Mouse (Mus musculus) CH12.LX (cell line): ENCODE results near the gene Eef1akmt3. TPM values are rescaled to one million over a fixed set of nuclear protein-coding genes. Genes with fewer than 3 reads are reported as not detected.
A peak's percentile ranks its signal among the peaks of the same experiment; 100 is the strongest.

Source experiments
- DNase-seq: peaks from one replicate; pipeline ENCODE4 v3.0.0-alpha.2; 2013; ENCODE audit errors: extremely low read depth
- H3K27ac ChIP-seq: 2 replicates; pipeline ENCODE4 v1.5.1; 2012; ENCODE audit warnings: low read depth, mild to moderate bottlenecking, control low read depth, moderate library complexity; ENCODE audit not compliant: insufficient read depth
- H3K27me3 ChIP-seq: replicated peaks from 2 replicates; pipeline ENCODE3; 2012; ENCODE audit warnings: inconsistent platforms
- H3K36me3 ChIP-seq, 2 experiments: replicated peaks in 1 of 2; 2 replicates each; pipeline versions ENCODE3 to v1.6.1; 2012; ENCODE audit warnings: inconsistent platforms in 1 of 2, low read length in 1 of 2, mild to moderate bottlenecking in 1 of 2, mixed read lengths in 1 of 2, moderate library complexity in 1 of 2; ENCODE audit not compliant: control insufficient read depth in 1 of 2, insufficient read depth in 1 of 2
- H3K4me1 ChIP-seq, 2 experiments: 2 replicates each; pipeline ENCODE4 v1.6.1; 2012; ENCODE audit warnings: inconsistent platforms in 1 of 2, moderate library complexity in 1 of 2; ENCODE audit not compliant: insufficient read depth in 2 of 2, control insufficient read depth in 1 of 2
- H3K4me2 ChIP-seq: 2 replicates; pipeline ENCODE4 v1.6.1; 2012; ENCODE audit warnings: low read depth, mild to moderate bottlenecking, control low read depth; ENCODE audit not compliant: poor library complexity, insufficient read depth, severe bottlenecking
- H3K4me3 ChIP-seq, 3 experiments: fragments of 150-350 bp in 1 of 3; sonication (generic) in 1 of 3; replicated peaks in 1 of 3; 2 replicates each; pipeline versions ENCODE3 to v1.5.1; 2011 to 2012; ENCODE audit warnings: low read depth in 2 of 3, low read length in 2 of 3, mild to moderate bottlenecking in 2 of 3, moderate library complexity in 2 of 3, control low read depth in 1 of 3, improper control_type of control experiment in 1 of 3, inconsistent platforms in 1 of 3, mixed read lengths in 1 of 3; ENCODE audit not compliant: poor library complexity in 1 of 3
- H3K79me2 ChIP-seq: replicated peaks from 2 replicates; pipeline ENCODE4 v1.6.1; 2012; ENCODE audit warnings: mild to moderate bottlenecking, moderate library complexity; ENCODE audit not compliant: control insufficient read depth, poor library complexity, insufficient read depth, severe bottlenecking; ENCODE audit errors: extremely low read depth
- H3K9ac ChIP-seq: 2 replicates; pipeline ENCODE4 v1.6.1; 2012; ENCODE audit warnings: low read depth, mild to moderate bottlenecking, control low read depth, moderate library complexity; ENCODE audit not compliant: insufficient read depth
- H3K9me3 ChIP-seq: replicated peaks from 2 replicates; pipeline ENCODE3; 2012; ENCODE audit warnings: low read length, inconsistent platforms, mixed read lengths
- BHLHE40 ChIP-seq: IDR thresholded peaks from 2 replicates; pipeline ENCODE4 v1.6.1; 2011; ENCODE audit warnings: mild to moderate bottlenecking, low read depth, low read length, improper control_type of control experiment
- CHD1 ChIP-seq: IDR thresholded peaks from 2 replicates; pipeline ENCODE4 v1.6.1; 2012; ENCODE audit warnings: low read depth, low read length, improper control_type of control experiment, inconsistent platforms
- CHD2 ChIP-seq: IDR thresholded peaks from 2 replicates; pipeline ENCODE4 v1.6.1; 2011; ENCODE audit warnings: low read length, improper control_type of control experiment
- CTCF ChIP-seq, 2 experiments: IDR thresholded peaks in 1 of 2; conservative IDR thresholded peaks in 1 of 2; 2 replicates each; pipeline ENCODE4 v1.5.1; 2011 to 2012; ENCODE audit warnings: low read depth in 2 of 2, low read length in 2 of 2, improper control_type of control experiment in 1 of 2, inconsistent platforms in 1 of 2, mild to moderate bottlenecking in 1 of 2, moderate library complexity in 1 of 2
- E2F4 ChIP-seq: IDR thresholded peaks from 2 replicates; pipeline ENCODE4 v1.6.1; 2011; ENCODE audit warnings: low read depth, low read length, improper control_type of control experiment; ENCODE audit not compliant: insufficient replicate concordance
- ELF1 ChIP-seq: IDR thresholded peaks from 2 replicates; pipeline ENCODE4 v1.6.1; 2014; ENCODE audit warnings: low read depth, mild to moderate bottlenecking, inconsistent platforms, low read length, improper control_type of control experiment
- EP300 ChIP-seq: IDR thresholded peaks from 2 replicates; pipeline ENCODE4 v1.6.1; 2011; ENCODE audit warnings: low read length, improper control_type of control experiment
- IRF4 ChIP-seq: IDR thresholded peaks from 2 replicates; pipeline ENCODE4 v1.6.1; 2014; ENCODE audit warnings: low read depth, mild to moderate bottlenecking, inconsistent platforms, low read length, improper control_type of control experiment
- JUN ChIP-seq: IDR thresholded peaks from 2 replicates; pipeline ENCODE4 v1.6.1; 2011; ENCODE audit warnings: low read depth, mild to moderate bottlenecking, low read length, improper control_type of control experiment, moderate library complexity; ENCODE audit not compliant: insufficient read depth
- KAT2A ChIP-seq: IDR thresholded peaks from 2 replicates; pipeline ENCODE4 v1.6.1; 2012; ENCODE audit warnings: low read length, improper control_type of control experiment, inconsistent platforms; ENCODE audit not compliant: insufficient replicate concordance
- MAFK ChIP-seq: IDR thresholded peaks from 2 replicates; pipeline ENCODE4 v1.6.1; 2011; ENCODE audit warnings: low read length, improper control_type of control experiment; ENCODE audit not compliant: insufficient replicate concordance
- MAX ChIP-seq: IDR thresholded peaks from 2 replicates; pipeline ENCODE4 v1.6.1; 2011; ENCODE audit warnings: low read length, improper control_type of control experiment
- MAZ ChIP-seq: IDR thresholded peaks from 2 replicates; pipeline ENCODE4 v1.6.1; 2012; ENCODE audit warnings: low read depth, mild to moderate bottlenecking, inconsistent platforms, low read length, improper control_type of control experiment, moderate library complexity
- MEF2A ChIP-seq: IDR thresholded peaks from 2 replicates; pipeline ENCODE4 v1.6.1; 2014; ENCODE audit warnings: low read depth, mild to moderate bottlenecking, inconsistent platforms, low read length, improper control_type of control experiment, borderline replicate concordance
- MXI1 ChIP-seq: IDR thresholded peaks from 2 replicates; pipeline ENCODE4 v1.6.1; 2011; ENCODE audit warnings: mild to moderate bottlenecking, low read depth, low read length, improper control_type of control experiment
- MYC ChIP-seq: IDR thresholded peaks from 2 replicates; pipeline ENCODE4 v1.6.1; 2011; ENCODE audit warnings: low read depth, mild to moderate bottlenecking, improper control_type of control experiment, low read length
- NELFE ChIP-seq: IDR thresholded peaks from 2 replicates; pipeline ENCODE4 v1.6.1; 2011; ENCODE audit warnings: low read depth, low read length, improper control_type of control experiment
- NRF1 ChIP-seq: IDR thresholded peaks from 2 replicates; pipeline ENCODE4 v1.6.1; 2014; ENCODE audit warnings: low read depth, mild to moderate bottlenecking, inconsistent platforms, low read length, improper control_type of control experiment, moderate library complexity
- PAX5 ChIP-seq: IDR thresholded peaks from 2 replicates; pipeline ENCODE4 v1.6.1; 2012; ENCODE audit warnings: low read length, inconsistent platforms, mixed read lengths
- POLR2A ChIP-seq: IDR thresholded peaks from 2 replicates; pipeline ENCODE4 v1.6.1; 2011; ENCODE audit warnings: low read depth, mild to moderate bottlenecking, improper control_type of control experiment, low read length
- POLR2AphosphoS2 ChIP-seq: IDR thresholded peaks from 2 replicates; pipeline ENCODE4 v1.6.1; 2011; ENCODE audit warnings: low read depth, low read length, improper control_type of control experiment
- RAD21 ChIP-seq: IDR thresholded peaks from 2 replicates; pipeline ENCODE4 v1.6.1; 2011; ENCODE audit warnings: low read depth, mild to moderate bottlenecking, low read length, improper control_type of control experiment, moderate library complexity
- RCOR1 ChIP-seq: conservative IDR thresholded peaks from 2 replicates; pipeline ENCODE4 v1.6.1; 2012; ENCODE audit warnings: low read depth, mild to moderate bottlenecking, inconsistent platforms, low read length, improper control_type of control experiment
- SMC3 ChIP-seq: IDR thresholded peaks from 2 replicates; pipeline ENCODE4 v1.6.1; 2011; ENCODE audit warnings: low read depth, low read length, improper control_type of control experiment
- TBP ChIP-seq: conservative IDR thresholded peaks from 2 replicates; pipeline ENCODE4 v1.6.1; 2011; ENCODE audit warnings: low read depth, low read length, improper control_type of control experiment
- TCF12 ChIP-seq: IDR thresholded peaks from 2 replicates; pipeline ENCODE4 v1.6.1; 2014; ENCODE audit warnings: low read depth, mild to moderate bottlenecking, inconsistent platforms, low read length, improper control_type of control experiment
- UBTF ChIP-seq: IDR thresholded peaks from 2 replicates; pipeline ENCODE4 v1.6.1; 2012; ENCODE audit warnings: low read depth, mild to moderate bottlenecking, inconsistent platforms, low read length, improper control_type of control experiment, moderate library complexity
- ZKSCAN1 ChIP-seq: IDR thresholded peaks from 2 replicates; pipeline ENCODE4 v1.6.1; 2012; ENCODE audit warnings: low read depth, inconsistent platforms, low read length, improper control_type of control experiment, borderline replicate concordance
- ZMIZ1 ChIP-seq: IDR thresholded peaks from 2 replicates; pipeline ENCODE4 v1.6.1; 2012; ENCODE audit warnings: low read depth, mild to moderate bottlenecking, inconsistent platforms, low read length, improper control_type of control experiment
- ZNF384 ChIP-seq: IDR thresholded peaks from 2 replicates; pipeline ENCODE4 v1.6.1; 2012; ENCODE audit warnings: low read depth, low read length, improper control_type of control experiment, inconsistent platforms
- dilution Hi-C: fragments of 300-500 bp; cut with MboI; formaldehyde crosslinking; loops from 2 replicates; pipeline ENCODE4 v1.14.3; 2020; ENCODE audit warnings: low sequenced_read_pairs; ENCODE audit not compliant: extremely low pct_unique_long_range_greater_than_20kb, extremely low pct_ligation_motif_present
- in situ Hi-C: fragments of 300-500 bp; cut with MboI; formaldehyde crosslinking; loops from 3 replicates; pipeline ENCODE4 v1.14.3; 2019; ENCODE audit warnings: low sequenced_read_pairs, low pct_ligation_motif_present, low pct_unique_long_range_greater_than_20kb, mixed read lengths
- polyA plus RNA-seq: library from polyadenylated mRNA; unstranded; fragments of >175 nt; gene quantifications from 2 replicates; pipeline ENCODE4 v1.2.1, GENCODE M21; 2012; ENCODE audit warnings: low read depth; ENCODE audit not compliant: insufficient read length
- total RNA-seq, 2 experiments: library from RNA; depleted of rRNA; stranded (reverse); fragments of 300-350 nt in 1 of 2; fragments of >200 nt in 1 of 2; gene quantifications; 2 replicates each; pipeline ENCODE4 v1.2.3; 2012 to 2014

The Eef1akmt3 gene
- total and polyA plus RNA-seq, 3 experiments = 0.78 to 1.1 (median 0.98) TPM

GRCm38 (mm10) chr10:127043187-127043586, 1.9 kb upstream of the Eef1akmt3 start:
- peaks cover 16 to 54% of the 10 kb centered on the region in 2 experiments for H3K36me3 ChIP-seq
- no peaks in the 10 kb centered on the region for H3K9me3 ChIP-seq
- peak overlapping the region; percentile 94; the same call in 1 of the 2 replicates for H3K4me2 ChIP-seq
- DNase-seq = no peak
- H3K4me3 ChIP-seq = peak overlapping the region in 1 of 3 experiments; percentile 74
- dilution Hi-C loops (no loop called here), in situ Hi-C loops (no loop called here)
- H3K27me3 ChIP-seq = no peaks in the 10 kb centered on the region
- H3K27ac ChIP-seq = peak overlapping the region; percentile 11; the same call in 1 of the 2 replicates
- peak overlapping the region; percentile 45; the same call in 1 of the 2 replicates for H3K9ac ChIP-seq
- TF ChIP-seq TCF12 = peak; percentile 2; the same call in 1 of the 2 replicates
- no peak for TF ChIP-seq JUN
- TF ChIP-seq EP300 = no peak
- TF ChIP-seq POLR2AphosphoS2 = no peak
- TF ChIP-seq MAFK = peak; percentile 33; the same call in 1 of the 2 replicates
- peaks cover 14 to 39% of the 10 kb centered on the region in 2 experiments for H3K4me1 ChIP-seq
- H3K79me2 ChIP-seq = peaks cover 5% of the 10 kb centered on the region; the same call in 1 of the 2 replicates

GRCm38 (mm10) chr10:127042468-127043115, 1.3 kb upstream of the Eef1akmt3 start:
- peaks cover 16 to 53% of the 10 kb centered on the region in 2 experiments for H3K36me3 ChIP-seq
- H3K27me3 ChIP-seq = no peaks in the 10 kb centered on the region
- peak; percentile 64 for DNase-seq
- no peaks in the 10 kb centered on the region for H3K9me3 ChIP-seq
- peak overlapping the region; percentile 94 for H3K4me2 ChIP-seq
- dilution Hi-C loops (no loop called here), in situ Hi-C loops (no loop called here)
- peaks cover 14 to 39% of the 10 kb centered on the region in 2 experiments for H3K4me1 ChIP-seq
- no peak overlapping the region for H3K27ac ChIP-seq
- H3K4me3 ChIP-seq = peak overlapping the region; percentile 74 to 97 (median 91)
- peaks cover 5% of the 10 kb centered on the region; the same call in 1 of the 2 replicates for H3K79me2 ChIP-seq
- H3K9ac ChIP-seq = peak overlapping the region; percentile 45
- TF ChIP-seq RCOR1 (no peak), IRF4 (no peak), ELF1 (0 out of 2 replicates have a peak, but pooled peaks have one; percentile 8), CTCF (conservative IDR thresholded peaks at IDR 0.05 in 1 of 2, IDR thresholded peaks at IDR 0.05 in 1 of 2; ENCODE audit: low read depth in 2 of 2, low read length in 2 of 2) (no peak), KAT2A (0 out of 2 replicates have a peak, but pooled peaks have one; percentile 38), MYC (peak; percentile 92), UBTF (no peak), PAX5 (no peak), MAX (peak; percentile 69), NRF1 (no peak), SMC3 (no peak), ZMIZ1 (peak; percentile 78; the same call in 1 of the 2 replicates), CHD1 (0 out of 2 replicates have a peak, but pooled peaks have one; percentile 59), NELFE (no peak), TCF12 (peak; percentile 35; the same call in 1 of the 2 replicates), POLR2A (peak; percentile 46; the same call in 1 of the 2 replicates), JUN (no peak), EP300 (no peak), TBP (peak; percentile 76), E2F4 (no peak), RAD21 (no peak), MXI1 (peak; percentile 69; the same call in 1 of the 2 replicates), MEF2A (0 out of 2 replicates have a peak, but pooled peaks have one; percentile 17), CHD2 (no peak), ZNF384 (peak; percentile 83), ZKSCAN1 (no peak), MAFK (no peak), MAZ (no peak), BHLHE40 (no peak)
